Mouse (Mus musculus): ENCODE measurements around the gene Dock2.

Dock2 gene

GRCm38 (mm10) chr11:34395802-34396201 lies 387.9 kb downstream of the Dock2 start:
- in situ Hi-C loops (cut with MboI; ENCODE audit: low pct_unique_long_range_greater_than_20kb in 1 of 2, low sequenced_read_pairs in 2 of 2, unreplicated experiment in 1 of 2) = no loop called here

- in situ Hi-C loops (cut with MboI; ENCODE audit: low pct_unique_long_range_greater_than_20kb in 1 of 2, low sequenced_read_pairs in 2 of 2, unreplicated experiment in 1 of 2) = no loop called here
Measured at GRCm38 (mm10) chr11:34392105-34392504, 391.6 kb downstream of the Dock2 start.

DNA sequence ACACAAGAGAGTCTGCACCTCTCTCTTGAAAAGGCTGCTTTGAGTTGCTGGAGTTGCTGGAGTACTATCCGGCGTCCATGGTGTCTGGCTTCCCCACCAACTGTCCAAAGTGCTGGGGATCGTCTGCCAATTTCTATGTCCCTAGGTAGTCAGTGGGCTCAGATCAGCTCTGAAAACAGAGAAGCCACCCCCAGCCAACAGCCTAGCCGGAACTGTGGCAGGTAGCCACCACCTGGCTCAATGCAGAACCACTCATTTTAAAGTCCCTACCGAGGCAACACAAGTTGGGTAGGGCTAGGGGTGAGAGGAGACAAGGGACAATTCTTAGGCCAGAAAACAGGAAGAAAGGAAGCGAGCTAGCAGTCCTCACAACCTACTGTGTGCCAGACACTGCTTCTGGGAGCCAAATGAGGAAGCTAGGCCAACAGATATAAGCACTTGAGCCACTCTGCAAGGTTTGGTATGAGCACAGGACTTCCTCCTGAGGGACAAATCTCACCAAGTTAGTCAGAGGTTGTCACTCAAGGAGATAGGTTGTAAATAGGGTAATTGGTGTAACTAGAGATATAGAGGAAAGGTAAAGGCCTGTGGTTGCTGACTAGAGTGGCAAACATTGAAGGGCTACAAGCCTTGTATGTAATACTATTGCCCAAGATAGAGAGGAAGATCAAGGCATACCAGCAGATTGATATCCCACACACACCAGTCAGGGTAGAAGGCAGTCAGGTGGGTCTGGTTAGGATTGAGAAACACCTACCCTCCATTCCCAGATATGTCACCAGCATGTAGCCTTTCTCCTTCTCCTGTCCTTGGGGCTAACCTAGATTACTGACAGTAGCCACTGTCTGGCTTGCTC lies 394.2 kb downstream of the Dock2 start:
- in situ Hi-C loops (cut with MboI; ENCODE audit: low pct_unique_long_range_greater_than_20kb in 1 of 2, low sequenced_read_pairs in 2 of 2, unreplicated experiment in 1 of 2) = no loop called here

- in situ Hi-C loops (cut with MboI; ENCODE audit: low pct_unique_long_range_greater_than_20kb in 1 of 2, low sequenced_read_pairs in 2 of 2, unreplicated experiment in 1 of 2) = no loop called here
Measured at GRCm38 (mm10) chr11:34385001-34385688, 398.5 kb downstream of the Dock2 start.

GRCm38 (mm10) chr11:34384178-34384577 lies 399.5 kb downstream of the Dock2 start:
- in situ Hi-C loops (cut with MboI; ENCODE audit: low pct_unique_long_range_greater_than_20kb in 1 of 2, low sequenced_read_pairs in 2 of 2, unreplicated experiment in 1 of 2) = no loop called here

GRCm38 (mm10) chr11:34383501-34383900 lies 400.2 kb downstream of the Dock2 start:
- in situ Hi-C loops (cut with MboI; ENCODE audit: low pct_unique_long_range_greater_than_20kb in 1 of 2, low sequenced_read_pairs in 2 of 2, unreplicated experiment in 1 of 2) = no loop called here

- in situ Hi-C loops (cut with MboI; ENCODE audit: low pct_unique_long_range_greater_than_20kb in 1 of 2, low sequenced_read_pairs in 2 of 2, unreplicated experiment in 1 of 2) = no loop called here
Measured at GRCm38 (mm10) chr11:34377649-34378048, 406.0 kb downstream of the Dock2 start.

- in situ Hi-C loops (cut with MboI; ENCODE audit: low pct_unique_long_range_greater_than_20kb in 1 of 2, low sequenced_read_pairs in 2 of 2, unreplicated experiment in 1 of 2) = no loop called here
Measured at GRCm38 (mm10) chr11:34375557-34375956, 408.1 kb downstream of the Dock2 start.

DNA sequence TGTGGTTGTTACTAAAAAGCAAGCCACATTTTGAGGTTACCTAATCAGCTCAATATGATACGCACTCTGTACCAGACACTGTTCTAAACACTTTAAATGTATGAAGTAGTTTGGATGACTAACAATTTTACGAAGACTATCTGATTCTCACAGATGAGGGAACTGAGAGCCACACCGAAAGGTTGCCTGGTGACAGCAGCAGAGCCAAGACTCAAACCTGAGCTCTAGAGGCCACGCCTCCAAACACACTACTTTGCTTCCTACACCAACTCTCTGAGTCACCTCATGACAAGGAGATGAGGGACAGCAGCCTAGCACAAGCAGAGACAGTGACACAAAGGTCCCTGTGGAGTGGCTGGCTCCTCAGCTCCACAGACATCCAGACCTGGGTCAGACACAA lies 411.5 kb downstream of the Dock2 start:
- in situ Hi-C loops (cut with MboI; ENCODE audit: low pct_unique_long_range_greater_than_20kb in 1 of 2, low sequenced_read_pairs in 2 of 2, unreplicated experiment in 1 of 2) = no loop called here

DNA sequence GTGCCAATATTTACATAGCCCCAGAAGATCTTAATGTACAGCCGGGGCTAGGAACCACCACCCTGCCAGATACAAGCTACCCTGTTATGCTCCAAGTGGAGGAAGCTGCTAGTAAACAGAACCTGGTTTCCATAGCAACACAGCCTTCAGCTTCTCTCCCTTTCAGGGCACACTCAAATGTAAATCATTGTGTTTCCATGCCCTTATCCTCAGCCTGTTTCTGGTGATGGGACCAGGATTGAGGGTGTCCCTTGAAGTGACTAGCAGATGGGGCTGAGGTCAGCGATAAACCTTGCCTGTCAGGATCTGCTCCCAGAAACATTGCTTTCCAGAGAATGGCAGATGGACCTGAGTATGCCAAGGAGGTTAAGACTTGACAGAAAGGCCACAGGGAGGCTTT lies 427.6 kb downstream of the Dock2 start:
- in situ Hi-C loops (cut with MboI; ENCODE audit: low pct_unique_long_range_greater_than_20kb in 1 of 2, low sequenced_read_pairs in 2 of 2, unreplicated experiment in 1 of 2) = no loop called here

DNA sequence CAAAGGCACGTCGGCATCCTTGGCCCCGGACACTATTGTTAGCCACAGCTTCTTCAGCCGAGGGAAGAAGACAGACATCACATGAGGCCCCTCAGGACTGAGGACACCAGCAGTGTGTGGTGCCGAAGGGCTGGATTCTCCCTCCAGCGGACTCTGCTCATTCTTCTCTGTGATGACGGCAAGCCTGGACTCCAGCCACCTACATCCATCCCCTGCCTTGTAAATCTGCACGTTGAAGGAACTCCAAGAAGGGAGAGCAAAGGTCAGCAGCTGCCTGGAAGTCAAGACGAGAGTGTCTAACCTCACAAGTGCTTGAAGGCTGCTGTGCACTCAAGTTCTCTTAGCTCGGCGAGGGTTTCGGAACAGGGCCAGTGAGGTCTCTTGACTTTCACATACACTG lies 428.3 kb downstream of the Dock2 start:
- in situ Hi-C loops (cut with MboI; ENCODE audit: low pct_unique_long_range_greater_than_20kb in 1 of 2, low sequenced_read_pairs in 2 of 2, unreplicated experiment in 1 of 2) = no loop called here

- in situ Hi-C loops (cut with MboI; ENCODE audit: low pct_unique_long_range_greater_than_20kb in 1 of 2, low sequenced_read_pairs in 2 of 2, unreplicated experiment in 1 of 2) = loop anchor here in 1 of 2 experiments (10.0 kb wide), 1 partner anchor 115 kb away; no protein-coding TSS in a partner anchor
Measured at GRCm38 (mm10) chr11:34349453-34350056, 434.1 kb downstream of the Dock2 start.

DNA sequence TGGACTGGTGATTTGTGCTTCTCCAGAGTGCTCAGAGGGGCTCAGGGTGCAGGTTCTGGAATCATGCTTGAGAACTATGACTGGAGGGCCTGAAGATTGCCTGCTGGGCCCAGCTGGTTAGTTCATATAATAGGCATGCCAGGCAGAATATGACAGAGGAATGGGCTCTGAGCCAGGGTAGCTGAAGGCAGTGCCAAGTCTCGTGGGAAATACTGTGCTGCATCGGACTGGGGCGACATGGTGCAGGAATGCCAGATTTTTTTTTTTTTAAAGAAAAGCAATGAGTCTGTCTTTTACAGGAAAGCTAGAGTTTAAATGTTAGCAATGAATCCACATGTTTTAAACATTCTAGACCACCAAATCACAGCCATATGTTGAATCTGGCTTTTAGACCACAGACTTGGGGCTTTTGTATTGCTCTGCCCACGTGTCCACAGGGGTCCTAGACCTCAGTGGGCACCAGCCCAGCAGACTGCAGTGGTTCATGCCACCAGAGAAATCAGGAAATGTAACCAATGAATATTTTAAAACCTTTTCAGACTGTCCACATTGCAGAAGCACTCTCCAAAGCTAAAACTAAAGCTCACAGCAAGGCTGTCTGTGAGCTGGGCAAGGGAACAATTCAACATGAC lies 435.3 kb downstream of the Dock2 start:
- in situ Hi-C loops (cut with MboI; ENCODE audit: low pct_unique_long_range_greater_than_20kb in 1 of 2, low sequenced_read_pairs in 2 of 2, unreplicated experiment in 1 of 2) = loop anchor here in 1 of 2 experiments (10.0 kb wide), 1 partner anchor 114 kb away; no protein-coding TSS in a partner anchor

DNA sequence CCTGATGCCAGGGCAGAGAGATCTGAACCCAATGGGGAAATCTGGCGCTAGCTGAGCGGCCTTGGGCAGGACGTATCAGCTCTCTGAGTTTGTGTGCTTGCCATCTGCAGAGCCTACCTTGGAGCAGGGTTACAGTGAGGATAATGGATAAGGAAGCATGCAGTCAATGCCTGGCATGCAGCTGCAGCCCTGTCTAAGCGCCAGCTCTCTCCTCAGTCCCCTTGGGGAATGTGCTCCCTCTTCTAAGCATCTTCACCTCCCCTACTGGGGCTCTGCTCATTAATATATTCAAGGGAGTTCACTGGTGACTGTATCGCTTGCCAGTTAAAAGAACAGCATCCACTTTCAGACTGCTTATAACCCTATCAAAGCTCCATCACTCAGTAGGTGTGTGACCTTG lies 439.4 kb downstream of the Dock2 start:
- in situ Hi-C loops (cut with MboI; ENCODE audit: low pct_unique_long_range_greater_than_20kb in 1 of 2, low sequenced_read_pairs in 2 of 2, unreplicated experiment in 1 of 2) = loop anchor here in 1 of 2 experiments (10.0 kb wide), 1 partner anchor 110 kb away; no protein-coding TSS in a partner anchor

- in situ Hi-C loops (cut with MboI; ENCODE audit: low pct_unique_long_range_greater_than_20kb in 1 of 2, low sequenced_read_pairs in 2 of 2, unreplicated experiment in 1 of 2) = loop anchor here in 1 of 2 experiments (10.0 kb wide), 1 partner anchor 109 kb away; no protein-coding TSS in a partner anchor
Measured at GRCm38 (mm10) chr11:34343742-34344307, 439.9 kb downstream of the Dock2 start.

DNA sequence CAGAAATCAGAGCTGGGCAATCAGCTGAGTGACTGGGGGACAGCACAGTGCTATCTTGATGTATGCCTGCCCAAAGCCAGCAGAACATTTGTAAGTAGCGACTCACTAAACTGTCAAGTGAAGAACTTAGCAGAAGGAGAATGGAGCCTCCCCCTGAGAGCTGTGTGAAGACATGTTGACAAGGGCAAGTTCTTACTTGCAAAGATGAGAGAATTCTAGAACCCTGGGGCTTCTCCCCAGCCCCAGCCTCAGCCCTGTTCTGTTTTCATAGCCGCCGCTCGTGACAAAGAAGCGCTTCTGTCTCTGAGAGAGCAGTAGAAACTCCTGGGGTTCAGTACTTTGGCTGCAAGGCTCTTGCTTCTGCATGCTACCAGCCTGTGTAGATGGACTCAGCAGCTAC lies 444.0 kb downstream of the Dock2 start:
- in situ Hi-C loops (cut with MboI; ENCODE audit: low pct_unique_long_range_greater_than_20kb in 1 of 2, low sequenced_read_pairs in 2 of 2, unreplicated experiment in 1 of 2) = loop anchor here in 1 of 2 experiments (10.0 kb wide), 1 partner anchor 105 kb away; no protein-coding TSS in a partner anchor

- in situ Hi-C loops (cut with MboI; ENCODE audit: low pct_unique_long_range_greater_than_20kb in 1 of 2, low sequenced_read_pairs in 2 of 2, unreplicated experiment in 1 of 2) = no loop called here
Measured at GRCm38 (mm10) chr11:34337907-34338306, 445.8 kb downstream of the Dock2 start.

- in situ Hi-C loops (cut with MboI; ENCODE audit: low pct_unique_long_range_greater_than_20kb in 1 of 2, low sequenced_read_pairs in 2 of 2, unreplicated experiment in 1 of 2) = no loop called here
Measured at GRCm38 (mm10) chr11:34332344-34333031, 451.2 kb downstream of the Dock2 start.
